Mouse (Mus musculus) bone marrow macrophage, adult 2 months (primary cell): Measurements from ENCODE around the gene Mamstr. TPM values are rescaled to one million over a fixed set of nuclear protein-coding genes. Genes with fewer than 3 reads are reported as not detected.
"Not testable (repeated sequence)": the region's sequence is repeated elsewhere in the genome, so short reads cannot be mapped to it uniquely, and the experiment has no call there.

Source experiments
- H3K27ac ChIP-seq: 2 replicates; pipeline ENCODE4 v1.5.1; 2012; ENCODE audit warnings: low read depth, low read length; ENCODE audit not compliant: insufficient read depth
- H3K4me1 ChIP-seq: 2 replicates; pipeline ENCODE4 v1.6.1; 2012; ENCODE audit warnings: low read length; ENCODE audit not compliant: control insufficient read depth, insufficient read depth
- H3K4me3 ChIP-seq: 2 replicates; pipeline ENCODE4 v1.5.1; 2012; ENCODE audit warnings: mild to moderate bottlenecking, low read length, moderate library complexity; ENCODE audit not compliant: insufficient read depth
- CTCF ChIP-seq: IDR thresholded peaks from 2 replicates; pipeline ENCODE4 v1.5.1; 2012; ENCODE audit warnings: low read depth, mild to moderate bottlenecking, low read length, moderate library complexity
- POLR2A ChIP-seq: IDR thresholded peaks from 2 replicates; pipeline ENCODE4 v1.6.1; 2012; ENCODE audit warnings: mild to moderate bottlenecking, low read depth, low read length, borderline replicate concordance
- polyA plus RNA-seq: library from polyadenylated mRNA; stranded (reverse); fragments of >200 nt; gene quantifications from 2 replicates; pipeline ENCODE4 v1.2.4, GENCODE M21; 2012; ENCODE audit not compliant: missing spikeins, insufficient read depth, insufficient read length

Mamstr gene
- polyA plus RNA-seq, 1 experiment, result not detected

- peaks cover 10% of the 10 kb centered on the region for H3K4me1 ChIP-seq
- no peak overlapping the region for H3K4me3 ChIP-seq
- no peak overlapping the region for H3K27ac ChIP-seq
- TF ChIP-seq CTCF, result no peak
Measured at GRCm38 (mm10) chr7:45645591-45645971, 5.8 kb downstream of the Mamstr start.

DNA sequence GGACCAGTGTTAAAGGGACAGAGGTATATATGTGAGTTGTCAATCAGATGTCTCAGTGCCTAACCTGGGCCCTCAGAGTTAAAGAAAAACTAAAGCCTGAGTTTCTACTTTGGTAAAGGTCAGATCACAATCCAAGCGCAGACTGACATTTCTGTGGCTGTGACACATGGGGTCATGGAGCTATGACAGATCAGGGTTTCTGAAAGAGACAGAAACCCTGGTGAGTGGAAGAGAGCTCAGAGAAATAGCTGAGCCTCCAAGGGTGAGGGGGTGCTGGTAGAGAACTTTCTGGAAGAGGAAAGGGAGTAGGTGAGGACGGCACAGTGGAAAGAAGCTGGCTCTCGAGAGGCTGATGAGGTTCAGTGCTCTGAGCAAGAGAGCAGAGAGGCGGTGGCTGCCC is 6.9 kb downstream of the Mamstr start:
- TF ChIP-seq POLR2A (no peak), CTCF (no peak)
- 0 out of 2 replicates have a peak, but pooled peaks cover 5% of the 10 kb centered on the region for H3K4me1 ChIP-seq
- H3K4me3 ChIP-seq, result no peak overlapping the region
- H3K27ac ChIP-seq, result no peak overlapping the region

DNA sequence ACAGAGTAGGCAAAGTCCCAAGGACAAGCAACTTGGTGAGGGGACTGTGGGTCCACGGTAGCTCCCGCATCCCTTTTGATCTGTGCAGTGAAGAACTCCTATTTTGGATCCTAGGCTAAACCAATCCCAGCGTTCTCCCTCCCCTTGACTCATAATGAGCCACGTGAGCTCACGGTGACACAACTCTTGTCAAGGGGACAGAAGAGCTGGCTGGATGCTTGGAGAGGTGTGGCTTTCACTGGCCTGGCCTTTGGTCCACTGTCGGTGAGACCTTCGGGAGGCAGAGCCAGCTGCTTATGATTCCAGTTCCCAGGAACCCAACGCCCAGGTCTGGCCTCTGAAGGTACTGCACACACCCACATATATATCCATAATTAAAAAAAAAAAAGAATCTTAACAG is 9.6 kb downstream of the Mamstr start:
- no peaks in the 10 kb centered on the region for H3K4me1 ChIP-seq
- TF ChIP-seq CTCF (no peak), POLR2A (no peak)
- no peak overlapping the region for H3K27ac ChIP-seq
- H3K4me3 ChIP-seq, result no peak overlapping the region

- not testable (repeated sequence) for H3K27ac ChIP-seq, H3K4me3 ChIP-seq, H3K4me1 ChIP-seq
Measured at GRCm38 (mm10) chr7:45650484-45650883, 10.7 kb downstream of the Mamstr start.

DNA sequence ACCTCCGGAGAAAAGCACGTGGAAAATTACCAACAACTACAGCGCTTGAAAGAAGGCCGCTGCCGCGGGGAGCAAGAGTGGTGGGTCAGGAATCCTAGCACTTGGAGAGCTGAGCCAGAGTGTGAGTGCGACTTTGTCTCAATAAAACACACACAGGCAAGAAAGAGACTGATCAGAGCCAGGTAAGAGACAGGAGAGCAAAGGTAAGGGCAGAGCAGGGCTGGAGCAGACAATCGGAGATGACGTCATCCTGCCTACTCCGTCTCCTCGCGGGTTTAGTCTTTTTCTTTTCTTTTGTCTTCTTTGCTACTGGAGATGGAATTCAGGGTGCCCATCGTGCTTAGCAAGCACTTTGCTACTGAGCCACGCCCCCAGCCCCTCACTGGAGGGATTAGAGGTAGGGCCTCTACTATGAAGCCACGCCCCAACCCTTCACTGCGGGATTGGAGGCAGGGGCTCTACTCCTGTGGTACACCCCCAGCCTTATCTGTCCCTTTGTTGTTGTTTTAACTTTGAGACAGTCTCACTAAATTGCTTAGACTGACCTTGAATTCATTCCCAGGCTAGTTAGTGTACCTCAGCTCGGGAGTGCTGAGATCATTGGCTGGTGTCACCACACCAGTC is 14.8 kb downstream of the Mamstr start:
- Histone ChIP-seq H3K4me3 (no peak overlapping the region), H3K27ac (no peak overlapping the region), H3K4me1 (no peaks in the 10 kb centered on the region)
- TF ChIP-seq POLR2A (no peak), CTCF (no peak)

GRCm38 (mm10) chr7:45660746-45661478 is 21.1 kb downstream of the Mamstr start:
- peaks cover 10% of the 10 kb centered on the region for H3K4me1 ChIP-seq
- no peak overlapping the region for H3K27ac ChIP-seq
- no peak overlapping the region for H3K4me3 ChIP-seq
- TF ChIP-seq POLR2A (no peak), CTCF (no peak)

DNA sequence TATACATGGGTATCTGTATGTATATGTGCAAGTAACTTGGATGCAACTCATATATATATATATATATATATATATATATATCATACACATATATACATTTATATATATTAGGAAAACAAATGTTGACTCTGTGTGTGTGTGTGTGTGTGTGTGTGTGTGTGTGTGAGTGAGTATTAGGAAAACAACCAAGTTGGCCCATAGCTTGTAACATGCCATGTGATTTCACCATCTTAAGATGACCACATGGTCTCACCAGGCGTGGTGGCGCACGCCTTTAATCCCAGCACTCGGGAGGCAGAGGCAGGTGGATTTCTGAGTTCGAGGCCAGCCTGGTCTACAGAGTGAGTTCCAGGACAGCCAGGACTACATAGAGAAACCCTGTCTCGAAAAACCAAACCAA is 21.9 kb downstream of the Mamstr start:
- H3K27ac ChIP-seq, result not testable (repeated sequence)
- H3K4me1 ChIP-seq, result peaks cover 10% of the 10 kb centered on the region

DNA sequence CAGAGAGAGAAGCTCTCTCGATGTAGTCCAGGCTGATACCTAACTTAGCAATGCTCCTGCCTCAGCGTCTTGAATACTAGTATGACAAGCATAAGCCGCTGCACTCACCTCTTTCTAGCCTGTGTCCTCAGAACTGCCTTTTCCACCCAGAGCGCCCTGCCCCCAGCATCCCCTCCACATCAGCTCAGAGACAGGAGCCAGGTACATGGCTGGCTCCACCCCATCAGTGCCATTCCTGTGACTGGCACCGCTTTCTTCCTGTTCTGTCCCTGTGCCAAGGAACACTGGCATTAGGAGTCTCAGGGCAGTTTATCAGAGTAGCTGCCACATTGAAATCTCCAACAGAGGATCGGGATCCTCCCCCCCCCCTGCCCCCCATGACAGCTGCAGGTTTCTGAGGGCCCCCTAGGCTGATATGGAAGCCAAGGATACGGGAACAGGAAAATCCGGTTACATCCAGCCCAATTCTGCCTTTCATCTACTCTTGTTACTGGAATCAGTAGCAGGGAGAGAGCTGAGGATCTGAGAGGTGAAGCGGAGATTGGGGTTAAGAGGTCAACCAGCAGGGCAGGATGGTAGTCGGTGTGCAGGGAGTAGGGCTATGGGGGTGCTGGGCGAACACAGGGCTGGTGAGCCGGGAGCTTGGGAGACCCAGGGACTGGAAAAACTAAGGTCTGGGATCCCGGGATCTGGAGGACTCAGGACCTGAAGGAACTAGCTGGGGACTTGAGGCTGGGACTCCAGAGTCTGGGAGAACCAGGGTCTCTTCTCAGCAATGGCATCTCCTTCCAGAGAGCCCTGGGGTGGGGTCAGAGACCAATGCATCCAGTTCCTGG is 25.7 kb downstream of the Mamstr start:
- Histone ChIP-seq H3K27ac (no peak overlapping the region), H3K4me1 (peaks cover 7% of the 10 kb centered on the region)
- TF ChIP-seq CTCF (no peak), POLR2A (no peak)

More for the DNA sequence above, 21.9 kb downstream of the Mamstr start:
- H3K4me3 ChIP-seq, result not testable (repeated sequence)

DNA sequence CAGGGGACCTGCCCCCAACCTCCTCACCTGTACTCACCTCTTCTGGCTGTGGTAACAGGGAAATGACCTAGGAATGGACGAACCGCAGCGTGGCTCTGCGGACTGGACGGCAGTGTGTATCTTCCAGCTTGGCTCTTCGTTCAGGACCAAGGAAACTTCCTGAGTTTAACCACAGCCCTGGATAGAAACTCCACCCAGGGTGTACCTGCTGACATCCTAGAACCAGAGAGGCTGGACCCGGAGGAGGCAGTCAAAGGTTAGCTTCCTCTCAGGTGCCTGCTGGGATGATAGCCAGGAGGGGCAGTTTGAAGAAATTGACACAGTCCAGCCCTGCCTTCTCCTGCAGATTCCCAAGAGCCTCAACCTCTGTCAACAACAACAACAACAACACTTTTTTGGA is 26.4 kb downstream of the Mamstr start, which contains the start of gene Fut2:
TSS of gene Fut2 (minus strand) at position 234 of the 400 bp plus-strand sequence.
- Histone ChIP-seq H3K4me3 (no peak within 1 kb of the TSS), H3K4me1 (peaks cover 1% of the 10 kb centered on the region), H3K27ac (no peak within 1 kb of the TSS)
- no peak for TF ChIP-seq POLR2A
- TF ChIP-seq CTCF, result no peak

More for the DNA sequence above, 25.7 kb downstream of the Mamstr start:
- H3K4me3 ChIP-seq, result no peak overlapping the region

DNA sequence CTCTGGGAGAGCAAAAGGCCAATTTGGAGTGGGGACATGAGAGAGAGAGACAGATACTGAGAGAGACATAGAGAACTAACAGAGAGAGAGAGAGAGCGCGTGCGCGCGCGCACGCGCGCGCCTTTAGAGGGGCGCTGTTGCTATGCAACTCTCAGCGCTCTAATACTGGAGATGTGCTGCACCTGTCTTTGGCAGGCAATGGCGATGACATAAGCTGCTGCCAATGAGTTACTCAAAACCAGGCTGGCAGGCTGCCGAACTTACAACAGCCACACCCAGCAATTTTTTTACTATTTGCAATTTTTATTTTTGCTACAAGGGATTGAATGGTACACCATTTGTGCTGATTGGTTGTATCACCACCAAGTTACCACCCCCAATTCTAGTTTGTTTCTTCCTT is 28.0 kb downstream of the Mamstr start:
- Histone ChIP-seq H3K27ac (no peak overlapping the region), H3K4me3 (no peak overlapping the region), H3K4me1 (no peaks in the 10 kb centered on the region)
- TF ChIP-seq CTCF (no peak), POLR2A (no peak)
